8 mouse cellular contexts compared by ENCODE assay signal in the genomic region with DNA sequence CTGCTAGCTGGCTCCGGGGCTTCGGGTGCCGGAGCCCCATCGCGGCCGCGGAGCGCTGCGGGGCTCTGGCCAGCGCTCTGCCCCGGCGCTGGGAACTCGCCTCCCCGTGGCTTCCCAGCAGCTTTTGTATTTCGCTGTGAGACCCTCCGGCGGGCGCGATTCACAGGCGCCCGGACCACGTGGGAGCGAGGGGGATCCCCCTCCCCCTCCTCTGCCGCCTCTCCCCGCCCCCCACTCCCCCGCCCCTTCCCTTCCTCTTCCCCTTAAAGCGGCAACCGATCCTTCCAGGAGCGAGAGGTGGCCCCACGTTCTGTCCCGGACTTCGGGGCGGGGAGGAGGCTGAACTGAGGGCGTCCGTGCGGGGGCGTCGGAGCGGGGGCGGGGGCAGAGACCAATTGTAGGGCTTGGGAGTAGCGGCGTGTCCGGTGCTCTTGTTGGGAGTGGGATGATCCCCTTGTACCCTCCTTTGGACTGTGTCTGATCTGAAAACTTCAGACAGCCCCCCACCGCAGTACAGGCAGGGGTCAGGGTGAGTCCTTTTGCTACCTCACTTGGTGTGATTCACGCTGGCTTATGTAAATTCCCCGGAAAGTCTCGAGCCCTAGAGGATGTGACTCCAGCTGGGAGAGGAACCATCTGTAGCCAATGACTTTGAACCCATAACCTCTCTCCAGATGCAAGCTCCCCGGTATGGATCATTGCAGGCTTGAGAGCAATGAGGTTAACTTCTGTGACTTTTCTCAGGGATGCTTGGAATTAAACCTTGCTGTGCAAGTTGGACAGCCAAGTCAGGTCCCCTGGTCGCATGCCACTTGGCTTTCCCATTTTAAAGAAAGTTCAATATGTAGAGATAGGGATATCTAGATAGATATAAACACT. TPM values are rescaled to one million over a fixed set of nuclear protein-coding genes. Genes with fewer than 3 reads are reported as not detected.
DNase-seq lines count a peak whose midpoint lies in the region; ATAC-seq and TF ChIP-seq lines count a peak whose summit lies in the region.

A gene (minus strand): TSS at position 829 of the 879 bp plus-strand sequence.

- H3K27me3 ChIP-seq in intestine, postnatal 0 days (replicated peaks; ENCODE audit: control insufficient read depth, insufficient read depth, low read length): peaks cover 24% of the 10 kb centered on the region
- H3K27me3 ChIP-seq in limb, embryonic 12.5 days: no peaks in the 10 kb centered on the region
- no peaks in the 10 kb centered on the region; the same call in 1 of the 2 replicates for H3K27me3 ChIP-seq in midbrain, postnatal 0 days (ENCODE audit: insufficient read depth, low read length)

- peak; percentile 8 to 17 for DNase-seq in B cell, adult 2 months
- DNase-seq in WW6 (ENCODE audit: low read depth, low spot score): peak; percentile 48
- DNase-seq in embryo, embryonic 11.5 days (ENCODE audit: low read depth, low spot score): peak; percentile 71
- peak; percentile 31 to 39 for DNase-seq in heart, adult 18-20 months
- DNase-seq in midbrain, postnatal 0 days (ENCODE audit: low spot score): peak; percentile 91

- H3K9ac ChIP-seq in intestine, postnatal 0 days (ENCODE audit: low read depth, low read length): peak within 1 kb of the TSS; percentile 54
- peak within 1 kb of the TSS; percentile 91 for H3K9ac ChIP-seq in limb, embryonic 12.5 days (replicated peaks)
- H3K9ac ChIP-seq in midbrain, postnatal 0 days (replicated peaks; ENCODE audit: low read length, poor library complexity, severe bottlenecking): peak within 1 kb of the TSS; percentile 84

- no peaks in the 10 kb centered on the region for H3K9me3 ChIP-seq in intestine, postnatal 0 days (ENCODE audit: control insufficient read depth)
- H3K9me3 ChIP-seq in limb, embryonic 12.5 days: no peaks in the 10 kb centered on the region
- no peaks in the 10 kb centered on the region for H3K9me3 ChIP-seq in midbrain, postnatal 0 days (ENCODE audit: low read length)

- 3% methylated on average over 31 of the region's 49 CpGs for WGBS in intestine, postnatal 0 days
- under 1% methylated on average over 45 of the region's 49 CpGs for WGBS in limb, embryonic 12.5 days
- WGBS in midbrain, postnatal 0 days: 1% methylated on average over 29 of the region's 49 CpGs

- H3K4me1 ChIP-seq in intestine, postnatal 0 days (replicated peaks; ENCODE audit: control insufficient read depth, insufficient read depth, low read length): peaks cover 4% of the 10 kb centered on the region; the same call in 1 of the 2 replicates
- H3K4me1 ChIP-seq in limb, embryonic 12.5 days (replicated peaks): peaks cover 37% of the 10 kb centered on the region
- H3K4me1 ChIP-seq in midbrain, postnatal 0 days (ENCODE audit: insufficient read depth, low read length): no peaks in the 10 kb centered on the region; the same call in 1 of the 2 replicates

- TF ChIP-seq CTCF in intestine, postnatal 0 days (IDR thresholded peaks at IDR 0.05; ENCODE audit: low read depth): no peak
- TF ChIP-seq CTCF in midbrain, postnatal 0 days (IDR thresholded peaks at IDR 0.05): no peak

- no peaks in the 10 kb centered on the region for H3K36me3 ChIP-seq in intestine, postnatal 0 days (ENCODE audit: control insufficient read depth, insufficient read depth)
- no peaks in the 10 kb centered on the region for H3K36me3 ChIP-seq in limb, embryonic 12.5 days
- no peaks in the 10 kb centered on the region for H3K36me3 ChIP-seq in midbrain, postnatal 0 days (ENCODE audit: insufficient read depth, low read length)

- H3K4me2 ChIP-seq in intestine, postnatal 0 days (replicated peaks; ENCODE audit: low read depth): peak within 1 kb of the TSS; percentile 97
- peak within 1 kb of the TSS; percentile 97 for H3K4me2 ChIP-seq in limb, embryonic 12.5 days
- H3K4me2 ChIP-seq in midbrain, postnatal 0 days (ENCODE audit: low read depth, low read length, poor library complexity, severe bottlenecking): peak within 1 kb of the TSS; percentile 95

- H3K4me3 ChIP-seq in intestine, postnatal 0 days (ENCODE audit: low read depth, low read length): peak within 1 kb of the TSS; percentile 66
- peak within 1 kb of the TSS; percentile 80 for H3K4me3 ChIP-seq in limb, embryonic 12.5 days (replicated peaks)
- peak within 1 kb of the TSS; percentile 85 for H3K4me3 ChIP-seq in midbrain, postnatal 0 days (ENCODE audit: low read depth, low read length)

- H3K27ac ChIP-seq in intestine, postnatal 0 days (ENCODE audit: low read depth, low read length): peak within 1 kb of the TSS; percentile 41; the same call in 1 of the 2 replicates
- H3K27ac ChIP-seq in limb, embryonic 12.5 days: peak within 1 kb of the TSS; percentile 95
- H3K27ac ChIP-seq in midbrain, postnatal 0 days (ENCODE audit: low read depth, low read length): peak within 1 kb of the TSS; percentile 82

- ATAC-seq in intestine, postnatal 0 days: 0 out of 2 replicates have a peak, but pooled peaks have one; percentile 34
- peak; percentile 77 for ATAC-seq in limb, embryonic 12.5 days (ENCODE audit: insufficient number of reproducible peaks, insufficient read depth, low FRiP score, low TSS enrichment, low read depth)
- ATAC-seq in midbrain, postnatal 0 days (ENCODE audit: low FRiP score): peak; percentile 82
- no peak for ATAC-seq in monocyte, adult 5-6 weeks (replicated peaks; ENCODE audit: insufficient number of reproducible peaks, low FRiP score, low TSS enrichment, poor library complexity, severe bottlenecking)

RNA-seq across cellular contexts. Expression of the gene that starts here (rescaled TPM):
- total RNA-seq in heart, adult 18-20 months (2021): under 1 TPM; 0.10 to 0.32 TPM
- polyA plus RNA-seq in intestine, postnatal 0 days (2015; fragmentation: Nextera tagmentation; extraction: Ambion mirVana): 3.8 TPM in 2 replicates
- 32.5 and 34.9 TPM in 2 replicates for polyA plus RNA-seq in limb, embryonic 12.5 days (2016; fragmentation: Nextera tagmentation; extraction: Ambion mirVana)
- total RNA-seq in midbrain, postnatal 0 days (2014; rRNA removed): 78.9 and 91.8 TPM in 2 replicates
- 27.1 and 28.5 TPM in 2 replicates for polyA plus RNA-seq in midbrain, postnatal 0 days (2015; fragmentation: Nextera tagmentation; extraction: Ambion mirVana)
- not detected in 3 replicates for total RNA-seq in monocyte, adult 5-6 weeks (2017)

Comparison
In these comparisons a context has a peak if more than half of its experiments do, and no peak if none do; other contexts are left out.
1. RNA of the gene that starts here (total RNA-seq): 78.9 to 91.8 TPM in midbrain, postnatal 0 days; 0.10 to 0.32 TPM in heart, adult 18-20 months and not detected in monocyte, adult 5-6 weeks; every median in the first group is over 10 times any median in the second.
2. Peak in DNase-seq in heart, adult 18-20 months; RNA of the gene not detected or under 1 TPM.
3. DNase-seq: peak in every context shown above with its lines; median percentile 91 in midbrain, postnatal 0 days; 71 in embryo, embryonic 11.5 days; 48 in WW6; 35 in heart, adult 18-20 months; 12 in B cell, adult 2 months.
4. H3K27ac ChIP-seq: peak in every context shown above with its lines; median percentile 95 in limb, embryonic 12.5 days; 82 in midbrain, postnatal 0 days; 41 in intestine, postnatal 0 days.
5. Peak in every context shown above with its lines, with median percentiles within 50 percentile points of each other: H3K4me2 ChIP-seq, H3K4me3 ChIP-seq and H3K9ac ChIP-seq.